Mouse (Mus musculus) skeletal muscle tissue, adult 2 months (tissue): ENCODE measurements around the gene Entr1.

Source experiments
- DNase-seq: peaks from one replicate; pipeline ENCODE4 v3.0.0-alpha.2; 2012; ENCODE audit warnings: low read depth, low spot score

The Entr1 gene

DNA sequence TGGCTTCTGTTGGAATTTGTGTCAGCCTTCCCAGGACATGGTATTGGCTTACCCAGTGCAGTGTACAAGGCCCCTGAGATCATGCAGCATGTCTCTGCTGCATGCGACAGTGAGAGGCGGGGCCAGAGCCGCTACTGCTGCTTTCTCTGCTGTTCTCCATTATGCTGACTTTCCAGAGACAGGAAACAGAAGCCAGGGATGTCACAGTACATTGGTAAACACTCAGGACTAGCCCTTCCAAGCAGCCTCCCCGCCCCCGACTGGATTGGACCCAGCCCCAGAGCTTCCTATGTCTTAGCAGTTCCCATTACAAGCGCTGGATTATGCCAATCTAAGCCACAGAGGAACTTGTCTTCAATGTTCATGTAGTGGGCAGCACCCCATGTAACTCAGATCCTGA lies 40.9 kb downstream of the Entr1 start:
- no peak for DNase-seq

DNA sequence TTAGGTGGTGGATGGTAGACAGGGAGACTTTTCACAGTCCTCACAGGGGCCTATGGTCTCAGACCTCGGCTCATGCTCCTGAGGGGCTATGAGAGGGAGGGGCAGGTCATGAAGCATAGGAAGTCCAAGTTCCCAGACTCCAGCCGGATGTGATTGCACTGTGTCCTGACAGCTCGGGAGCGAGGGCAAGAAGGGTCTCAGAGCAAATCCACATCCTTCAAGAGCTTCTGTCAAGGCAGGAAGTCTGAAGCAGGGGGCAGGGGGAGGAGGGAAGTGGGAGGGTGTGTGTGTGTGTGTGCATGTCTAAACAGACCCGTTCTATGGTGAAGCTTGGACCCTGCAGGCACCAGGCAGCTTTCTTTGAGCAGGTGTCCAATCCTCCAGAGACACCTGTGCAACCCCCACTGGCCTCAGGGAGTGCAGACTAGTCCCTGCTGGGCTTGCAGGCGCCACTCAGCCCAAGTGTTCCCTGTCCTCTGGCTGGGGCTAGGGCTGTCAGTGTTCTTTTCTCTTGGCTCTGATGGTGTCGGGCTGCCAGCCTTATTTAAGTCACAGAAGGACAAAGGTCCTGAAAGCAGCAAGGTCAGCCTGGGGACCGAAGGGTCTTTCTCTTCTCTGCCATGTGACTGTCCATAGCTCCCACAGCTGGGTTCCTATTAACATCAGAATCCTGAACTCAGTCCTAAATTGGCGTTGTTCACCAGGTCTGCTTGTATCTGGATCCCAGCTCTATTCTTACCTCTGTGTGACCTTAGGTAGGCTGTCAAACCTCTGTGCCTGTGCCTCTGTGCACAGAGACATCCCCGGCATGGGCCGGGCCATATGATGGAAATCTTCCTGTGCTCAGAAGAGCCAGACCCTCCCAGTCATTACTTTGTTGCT lies 46.3 kb downstream of the Entr1 start:
- no peak for DNase-seq

DNA sequence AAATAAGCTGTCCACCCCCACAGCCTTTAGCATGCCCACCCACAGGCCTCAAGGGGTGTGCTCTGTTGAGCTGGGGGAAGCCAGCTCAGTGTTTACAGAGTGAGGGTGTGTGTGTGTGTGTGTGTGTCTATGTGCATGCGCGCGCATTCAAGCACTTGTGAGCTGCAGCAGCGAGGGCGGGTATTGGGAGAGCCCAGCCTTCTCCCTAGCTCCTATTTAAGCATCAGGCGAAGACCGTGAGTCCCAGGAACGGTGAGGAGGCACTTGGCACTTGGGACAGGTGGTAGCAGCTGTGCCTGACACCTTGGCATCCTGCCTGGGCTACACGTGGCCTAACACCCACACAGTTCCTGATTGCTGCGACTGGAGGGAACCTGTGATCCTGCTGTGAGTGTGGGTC lies 47.1 kb downstream of the Entr1 start:
- peak; percentile 66 for DNase-seq

DNA sequence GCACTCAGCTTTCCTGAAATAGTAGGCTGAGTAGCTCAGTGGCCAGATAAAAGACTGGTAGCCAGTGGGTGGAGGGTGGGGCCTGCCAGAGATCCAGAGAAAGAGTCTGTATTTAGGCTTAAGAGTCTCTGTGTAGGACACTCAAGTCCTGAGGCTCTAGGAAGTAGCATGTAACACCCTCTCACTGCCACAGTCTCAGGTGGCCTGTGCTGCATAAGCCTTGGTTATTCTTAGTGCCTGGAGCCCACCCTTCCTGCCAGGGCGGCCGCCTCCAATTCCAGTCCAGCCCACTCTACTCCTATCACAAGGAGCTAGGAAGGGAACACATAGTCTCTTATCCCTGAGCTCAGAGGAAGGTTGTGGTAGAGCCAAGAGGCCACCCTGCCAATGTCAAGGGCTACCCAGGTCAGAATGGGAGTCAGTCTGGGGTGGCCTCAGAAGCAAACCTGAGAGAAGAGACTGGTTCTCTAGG lies 47.6 kb downstream of the Entr1 start:
- DNase-seq: no peak

DNA sequence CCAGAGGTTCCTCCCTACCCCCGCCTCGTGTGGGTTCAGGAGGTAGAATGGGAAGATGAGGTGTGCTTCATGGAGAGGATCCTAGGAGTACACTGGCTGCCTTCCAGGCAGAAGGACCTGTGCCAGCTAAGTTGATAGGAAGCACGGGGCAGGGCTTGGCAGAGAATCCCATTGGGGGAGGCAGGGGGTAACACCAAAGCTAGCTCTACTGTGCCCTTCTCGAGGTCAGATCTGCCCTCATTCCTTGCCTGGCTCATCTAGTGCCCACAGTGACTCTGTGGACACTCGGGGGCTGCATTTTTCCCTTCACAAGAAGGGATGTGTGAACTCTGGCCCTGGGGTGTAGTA lies 49.9 kb downstream of the Entr1 start:
- no peak for DNase-seq

DNA sequence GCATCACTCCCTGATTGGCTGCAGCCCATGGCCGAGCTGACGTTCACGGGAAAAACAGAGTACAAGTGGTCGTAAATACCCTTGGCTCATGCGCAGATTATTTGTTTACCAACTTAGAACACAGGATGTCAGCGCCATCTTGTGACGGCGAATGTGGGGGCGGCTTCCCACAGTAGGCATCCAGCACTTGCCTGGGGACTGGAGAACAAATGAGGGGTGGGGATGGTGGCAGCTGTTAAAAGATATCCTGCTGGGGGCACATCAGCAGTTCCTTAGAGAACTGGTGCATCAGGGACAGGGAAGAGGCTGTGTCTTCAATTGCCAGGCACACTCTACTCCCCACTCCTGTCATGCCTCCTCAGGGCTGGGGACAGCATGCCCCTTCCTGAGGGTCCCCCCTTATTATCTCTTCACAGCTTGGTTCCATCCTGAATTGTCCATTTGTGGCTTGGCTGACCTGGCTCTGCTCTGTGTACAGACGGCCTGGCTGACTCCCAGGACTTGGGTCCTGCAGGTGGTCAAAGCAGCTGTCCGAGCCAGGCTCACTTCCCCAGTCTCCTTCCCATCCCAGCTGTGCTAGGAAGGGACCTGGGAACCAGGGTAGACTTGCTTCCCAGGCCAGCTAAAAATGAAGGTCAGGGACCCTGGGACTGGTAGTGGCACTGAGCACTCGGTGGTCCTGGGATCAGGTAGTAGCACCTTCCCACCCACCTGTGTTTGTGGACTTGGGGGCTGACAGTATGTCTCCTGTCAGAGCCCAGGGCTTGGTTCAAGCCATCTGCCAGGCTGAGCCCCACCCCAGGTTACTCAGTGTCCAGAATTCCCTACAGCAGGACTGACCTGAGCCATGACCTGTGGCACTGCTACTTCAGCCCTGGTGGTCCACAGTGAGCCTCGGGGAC lies 50.6 kb downstream of the Entr1 start:
- DNase-seq: no peak
